Mouse (Mus musculus) spleen, postnatal 4 days (tissue): Measurements from ENCODE around the gene Stat4.
"Not testable (repeated sequence)": the region's sequence is repeated elsewhere in the genome, so short reads cannot be mapped to it uniquely, and the experiment has no call there.

ENCODE experiments used
- DNase-seq, 2 experiments: peaks; one replicate each; pipeline ENCODE4 v3.0.0; 2022; ENCODE audit warnings: low spot score in 2 of 2

Stat4 gene

GRCm38 (mm10) chr1:52034816-52035752 lies 48.1 kb downstream of the Stat4 start:
- peak in 1 of 2 experiments; percentile 5 for DNase-seq

GRCm38 (mm10) chr1:52039151-52039550 lies 52.2 kb downstream of the Stat4 start:
- DNase-seq, result no peak

- no peak for DNase-seq
These were observed 52.7 kb downstream of the Stat4 start for GRCm38 (mm10) chr1:52039626-52040025.

- no peak for DNase-seq
These were observed 53.6 kb downstream of the Stat4 start for GRCm38 (mm10) chr1:52040366-52041061.

GRCm38 (mm10) chr1:52043191-52043590 lies 56.2 kb downstream of the Stat4 start:
- no peak for DNase-seq

GRCm38 (mm10) chr1:52046891-52047290 lies 59.9 kb downstream of the Stat4 start:
- not testable (repeated sequence) for DNase-seq

- no peak for DNase-seq
These were observed 61.8 kb downstream of the Stat4 start for GRCm38 (mm10) chr1:52048711-52049110.

GRCm38 (mm10) chr1:52049827-52050226 lies 62.9 kb downstream of the Stat4 start:
- DNase-seq, result no peak

GRCm38 (mm10) chr1:52051542-52051941 lies 64.6 kb downstream of the Stat4 start:
- no peak for DNase-seq

- DNase-seq, result no peak
These were observed 66.0 kb downstream of the Stat4 start for GRCm38 (mm10) chr1:52052910-52053309.

- no peak for DNase-seq
These were observed 69.0 kb downstream of the Stat4 start for GRCm38 (mm10) chr1:52055947-52056346.

- no peak for DNase-seq
These were observed 70.2 kb downstream of the Stat4 start for GRCm38 (mm10) chr1:52057153-52057552.

- no peak for DNase-seq
These were observed 79.3 kb downstream of the Stat4 start for GRCm38 (mm10) chr1:52066276-52066675.

GRCm38 (mm10) chr1:52066694-52067093 lies 79.7 kb downstream of the Stat4 start:
- DNase-seq, result no peak

- DNase-seq, result no peak
These were observed 92.9 kb downstream of the Stat4 start for GRCm38 (mm10) chr1:52079724-52080367.

- DNase-seq, result no peak
These were observed 93.4 kb downstream of the Stat4 start for GRCm38 (mm10) chr1:52080375-52080774.

GRCm38 (mm10) chr1:52086236-52086635 lies 99.3 kb downstream of the Stat4 start:
- no peak for DNase-seq

GRCm38 (mm10) chr1:52087128-52087527 lies 100.2 kb downstream of the Stat4 start:
- no peak for DNase-seq

GRCm38 (mm10) chr1:52088634-52089033 lies 101.7 kb downstream of the Stat4 start:
- no peak for DNase-seq

GRCm38 (mm10) chr1:52098618-52099232 lies 111.8 kb downstream of the Stat4 start:
- peak in 1 of 2 experiments; percentile 23 for DNase-seq

GRCm38 (mm10) chr1:52100496-52100895 lies 113.5 kb downstream of the Stat4 start:
- DNase-seq, result peak; percentile 28 to 65

- no peak for DNase-seq
These were observed 115.8 kb downstream of the Stat4 start for GRCm38 (mm10) chr1:52102795-52103194.
